Mouse (Mus musculus) hindbrain, embryonic 11.5 days (tissue): Measurements from ENCODE around the gene Tph2. TPM values are rescaled to one million over a fixed set of nuclear protein-coding genes. Genes with fewer than 3 reads are reported as not detected.

Source experiments
- ATAC-seq: fragments of 200-750 bp; cut with Nextera tagmentation; 2 replicates; pipeline ENCODE4 v1.8.0; 2017; ENCODE audit warnings: mild to moderate bottlenecking, moderate TSS enrichment, moderate library complexity; ENCODE audit not compliant: low FRiP score
- DNase-seq: peaks from one replicate; pipeline ENCODE4 v3.0.0-alpha.2; 2015; ENCODE audit warnings: low spot score
- H3K27ac ChIP-seq: fragments of 300-500 bp; sonication (generic); 2 replicates; pipeline ENCODE4 v1.5.1; 2014; ENCODE audit warnings: mild to moderate bottlenecking, low read depth, low read length
- H3K27me3 ChIP-seq: fragments of 300-500 bp; sonication (generic); 2 replicates; pipeline ENCODE4 v1.6.1; 2014; ENCODE audit warnings: mild to moderate bottlenecking, low read length, moderate library complexity, mixed read lengths; ENCODE audit not compliant: control insufficient read depth, insufficient read depth
- H3K36me3 ChIP-seq: fragments of 300-500 bp; sonication (generic); 2 replicates; pipeline ENCODE4 v1.6.1; 2014; ENCODE audit warnings: mild to moderate bottlenecking, low read length, moderate library complexity, mixed read lengths; ENCODE audit not compliant: control insufficient read depth, insufficient read depth
- H3K4me1 ChIP-seq: fragments of 300-500 bp; sonication (generic); replicated peaks from 2 replicates; pipeline ENCODE4 v1.6.1; 2014; ENCODE audit warnings: low read length, mixed read lengths; ENCODE audit not compliant: control insufficient read depth, insufficient read depth
- H3K4me2 ChIP-seq: fragments of 300-500 bp; sonication (generic); replicated peaks from 2 replicates; pipeline ENCODE4 v1.6.1; 2014; ENCODE audit warnings: mild to moderate bottlenecking, low read depth, low read length
- H3K4me3 ChIP-seq: fragments of 300-500 bp; sonication (generic); 2 replicates; pipeline ENCODE4 v1.5.1; 2014; ENCODE audit warnings: low read depth, low read length
- H3K9ac ChIP-seq: fragments of 300-500 bp; sonication (generic); 2 replicates; pipeline ENCODE4 v1.6.1; 2014; ENCODE audit warnings: low read depth, low read length
- H3K9me3 ChIP-seq: fragments of 300-500 bp; sonication (generic); 2 replicates; pipeline ENCODE4 v1.6.1; 2016; ENCODE audit warnings: low read length; ENCODE audit not compliant: control insufficient read depth
- WGBS: fragments of 180-500 bp; shearing (Covaris S2); extraction: QIAGEN DNeasy Blood & Tissue Kit; methylation state at CpG from one replicate; pipeline ENCODE4 v1.1.7; 2014; 5-methylcytosine and 5-hydroxymethylcytosine counted together
- polyA plus RNA-seq: library from polyadenylated mRNA; unstranded; fragments of >200 nt; fragmentation: Nextera tagmentation; extraction: Ambion mirVana; gene quantifications from 2 replicates; pipeline ENCODE4 v1.2.1, GENCODE M21; 2014

Tph2 gene
- polyA plus RNA-seq = 0.57 and 1.7 TPM in 2 replicates

- no peaks in the 10 kb centered on the region for H3K27me3 ChIP-seq
- 6% methylated on average over 9 of the region's 9 CpGs for WGBS
- DNase-seq (peak; percentile 82), ATAC-seq (peak; percentile 72)
- no peak within 1 kb of the TSS for H3K4me3 ChIP-seq
- no peaks in the 10 kb centered on the region for H3K4me1 ChIP-seq
- H3K27ac ChIP-seq = no peak within 1 kb of the TSS
- no peak within 1 kb of the TSS for H3K9ac ChIP-seq
- no peaks in the 10 kb centered on the region for H3K36me3 ChIP-seq
- no peak within 1 kb of the TSS for H3K4me2 ChIP-seq
- H3K9me3 ChIP-seq = no peaks in the 10 kb centered on the region
These were observed at the start of gene Tph2 for GRCm38 (mm10) chr10:115184697-115185096. Gene Tph2, minus strand, starts transcription at chr10:115185022.

DNA sequence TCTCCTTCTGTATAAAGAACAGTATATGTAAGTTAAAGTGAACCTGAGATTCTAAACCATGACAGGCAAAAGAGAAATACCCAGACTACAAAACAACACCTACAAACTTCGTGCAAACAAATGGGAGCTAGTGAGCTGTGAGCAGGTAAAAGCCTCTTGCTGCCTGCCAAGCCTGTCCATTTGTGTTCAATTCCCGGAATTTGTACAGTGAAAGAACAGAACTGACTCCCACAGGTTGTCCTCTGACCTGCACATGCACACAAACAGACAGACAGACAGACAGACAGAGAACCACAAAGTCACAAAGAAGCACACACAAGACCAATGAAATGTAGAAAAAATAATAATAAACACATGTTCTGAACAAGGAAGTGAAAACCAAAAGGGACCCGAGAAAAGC lies 49.0 kb upstream of the Tph2 start:
- Histone ChIP-seq H3K27ac (no peak overlapping the region), H3K4me2 (no peak overlapping the region), H3K4me3 (no peak overlapping the region), H3K27me3 (no peaks in the 10 kb centered on the region), H3K9ac (no peak overlapping the region), H3K36me3 (no peaks in the 10 kb centered on the region; the same call in 1 of the 2 replicates), H3K4me1 (no peaks in the 10 kb centered on the region), H3K9me3 (no peaks in the 10 kb centered on the region)
- 79% methylated on average over 3 of the region's 3 CpGs for WGBS
- ATAC-seq (no peak), DNase-seq (no peak)

- Histone ChIP-seq H3K9ac (no peak overlapping the region), H3K27me3 (no peaks in the 10 kb centered on the region), H3K36me3 (no peaks in the 10 kb centered on the region), H3K4me1 (no peaks in the 10 kb centered on the region), H3K9me3 (no peaks in the 10 kb centered on the region), H3K4me3 (no peak overlapping the region), H3K4me2 (no peak overlapping the region), H3K27ac (no peak overlapping the region)
- WGBS = 95% methylated on average over 3 of the region's 3 CpGs
- DNase-seq (no peak), ATAC-seq (no peak)
These were observed 47.7 kb upstream of the Tph2 start for GRCm38 (mm10) chr10:115232513-115232912.

DNA sequence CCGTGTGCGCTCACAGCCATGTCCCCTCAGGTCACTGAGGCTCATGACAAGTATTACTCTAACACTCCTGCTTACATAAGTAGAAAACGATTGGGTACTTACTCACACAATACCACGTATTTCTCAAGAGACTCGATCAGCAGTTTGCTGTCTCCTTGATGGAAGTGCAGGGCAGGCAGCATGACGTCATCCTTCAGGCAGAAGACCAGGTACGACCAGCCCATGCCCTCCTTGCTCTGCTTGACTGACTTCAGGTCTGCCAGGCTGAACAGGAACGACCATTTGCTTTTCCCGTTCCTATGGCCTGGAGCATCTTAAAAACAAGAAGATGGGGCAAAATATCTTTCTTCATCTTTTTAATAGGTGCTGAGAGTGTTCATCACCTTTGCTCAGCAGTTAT lies 44.2 kb upstream of the Tph2 start:
- ATAC-seq (no peak), DNase-seq (no peak)
- H3K4me1 ChIP-seq = no peaks in the 10 kb centered on the region
- no peaks in the 10 kb centered on the region for H3K9me3 ChIP-seq
- no peaks in the 10 kb centered on the region for H3K27me3 ChIP-seq
- no peak overlapping the region for H3K4me3 ChIP-seq
- H3K4me2 ChIP-seq = no peak overlapping the region
- H3K36me3 ChIP-seq = no peaks in the 10 kb centered on the region
- 91% methylated on average over 9 of the region's 9 CpGs for WGBS
- H3K27ac ChIP-seq = no peak overlapping the region
- no peak overlapping the region for H3K9ac ChIP-seq

GRCm38 (mm10) chr10:115226586-115226985 lies 41.8 kb upstream of the Tph2 start:
- no peak overlapping the region for H3K4me2 ChIP-seq
- no peaks in the 10 kb centered on the region for H3K4me1 ChIP-seq
- no peak for ATAC-seq
- no peaks in the 10 kb centered on the region for H3K36me3 ChIP-seq
- H3K27ac ChIP-seq = no peak overlapping the region
- no peak for DNase-seq
- 92% methylated on average over 7 of the region's 7 CpGs for WGBS
- H3K27me3 ChIP-seq = no peaks in the 10 kb centered on the region
- H3K4me3 ChIP-seq = no peak overlapping the region
- no peaks in the 10 kb centered on the region for H3K9me3 ChIP-seq
- no peak overlapping the region for H3K9ac ChIP-seq

DNA sequence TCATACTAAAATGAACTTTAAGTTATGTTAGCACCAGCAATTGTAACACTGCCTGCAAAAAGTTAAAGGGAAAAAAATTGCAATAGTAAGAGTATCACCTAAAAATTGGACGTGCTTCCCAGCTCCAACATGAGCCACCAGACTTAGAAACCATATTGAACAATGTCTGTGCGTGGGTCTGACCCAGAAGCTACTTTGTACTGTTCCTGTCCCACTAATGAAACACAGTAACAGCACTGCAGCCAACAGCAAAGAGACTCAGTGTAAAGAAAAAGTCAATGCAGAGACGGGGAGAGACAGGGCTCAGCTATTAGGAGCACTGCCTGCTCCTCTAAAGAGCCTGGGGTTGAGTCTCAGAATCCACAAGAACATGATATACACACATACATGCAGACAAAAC lies 39.0 kb upstream of the Tph2 start:
- H3K9ac ChIP-seq = no peak overlapping the region
- DNase-seq (no peak), ATAC-seq (no peak)
- H3K4me2 ChIP-seq = no peak overlapping the region
- no peaks in the 10 kb centered on the region for H3K9me3 ChIP-seq
- H3K36me3 ChIP-seq = no peaks in the 10 kb centered on the region
- H3K4me1 ChIP-seq = no peaks in the 10 kb centered on the region
- H3K4me3 ChIP-seq = no peak overlapping the region
- H3K27ac ChIP-seq = no peak overlapping the region
- no peaks in the 10 kb centered on the region for H3K27me3 ChIP-seq
- WGBS = 95% methylated on average over 3 of the region's 3 CpGs

- H3K9ac ChIP-seq = no peak overlapping the region
- no peak overlapping the region for H3K4me3 ChIP-seq
- no peaks in the 10 kb centered on the region for H3K27me3 ChIP-seq
- no peaks in the 10 kb centered on the region for H3K4me1 ChIP-seq
- H3K4me2 ChIP-seq = no peak overlapping the region
- DNase-seq = no peak
- H3K27ac ChIP-seq = no peak overlapping the region
- H3K9me3 ChIP-seq = no peaks in the 10 kb centered on the region
- 97% methylated on average over 11 of the region's 11 CpGs for WGBS
- H3K36me3 ChIP-seq = no peaks in the 10 kb centered on the region
- no peak for ATAC-seq
These were observed 28.2 kb upstream of the Tph2 start for GRCm38 (mm10) chr10:115212916-115213580.

DNA sequence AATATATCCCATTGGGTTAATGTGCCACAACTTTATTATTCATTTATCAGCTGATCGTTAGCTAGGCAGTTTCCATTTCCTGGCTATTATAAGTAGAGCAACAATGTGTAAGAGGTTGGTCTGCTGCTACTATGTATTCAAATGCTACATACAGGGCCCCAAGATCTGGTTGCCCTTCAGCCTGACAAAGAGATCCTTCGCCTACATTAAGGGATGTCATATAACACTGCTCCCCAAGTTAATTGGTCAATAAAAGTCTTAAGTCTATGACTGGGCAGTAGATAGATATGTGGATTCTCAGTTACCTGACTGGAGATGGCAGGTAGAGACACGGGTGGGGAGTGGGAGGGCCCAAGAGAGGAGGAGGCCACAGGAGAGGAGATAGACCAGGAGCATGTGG lies 21.0 kb upstream of the Tph2 start:
- no peak overlapping the region for H3K27ac ChIP-seq
- 93% methylated on average over 3 of the region's 3 CpGs for WGBS
- H3K4me1 ChIP-seq = no peaks in the 10 kb centered on the region
- H3K9ac ChIP-seq = no peak overlapping the region
- peaks cover 3% of the 10 kb centered on the region; the same call in 1 of the 2 replicates for H3K36me3 ChIP-seq
- ATAC-seq (no peak), DNase-seq (no peak)
- no peak overlapping the region for H3K4me3 ChIP-seq
- H3K4me2 ChIP-seq = no peak overlapping the region
- H3K27me3 ChIP-seq = no peaks in the 10 kb centered on the region
- no peaks in the 10 kb centered on the region for H3K9me3 ChIP-seq

DNA sequence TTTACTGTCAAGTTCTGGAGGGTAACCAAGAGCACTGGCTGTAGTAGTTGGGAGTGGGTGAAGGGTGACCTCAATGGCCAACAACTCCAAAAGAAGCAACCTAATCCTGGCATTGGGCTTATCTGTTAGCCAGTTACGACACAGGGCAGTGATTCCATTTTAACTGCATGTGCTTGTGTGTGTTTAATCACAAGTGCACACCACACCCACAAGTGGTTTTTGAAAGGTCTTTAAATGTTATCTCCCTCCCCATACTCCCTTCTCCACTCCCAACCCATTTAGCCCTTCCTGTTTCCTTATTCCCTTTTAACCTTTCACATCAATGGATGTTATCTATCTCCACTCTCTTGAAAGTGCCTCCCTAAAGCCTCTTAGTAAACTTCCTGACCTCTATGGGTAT lies 20.5 kb upstream of the Tph2 start:
- Histone ChIP-seq H3K27ac (no peak overlapping the region), H3K36me3 (peaks cover 3% of the 10 kb centered on the region; the same call in 1 of the 2 replicates), H3K4me2 (no peak overlapping the region), H3K4me1 (no peaks in the 10 kb centered on the region), H3K27me3 (no peaks in the 10 kb centered on the region), H3K9ac (no peak overlapping the region), H3K4me3 (no peak overlapping the region), H3K9me3 (no peaks in the 10 kb centered on the region)
- DNase-seq (no peak), ATAC-seq (no peak)
- 95% methylated on average over 1 of the region's 1 CpGs for WGBS
